20 mouse cellular contexts compared by ENCODE assay signal in the genomic region with DNA sequence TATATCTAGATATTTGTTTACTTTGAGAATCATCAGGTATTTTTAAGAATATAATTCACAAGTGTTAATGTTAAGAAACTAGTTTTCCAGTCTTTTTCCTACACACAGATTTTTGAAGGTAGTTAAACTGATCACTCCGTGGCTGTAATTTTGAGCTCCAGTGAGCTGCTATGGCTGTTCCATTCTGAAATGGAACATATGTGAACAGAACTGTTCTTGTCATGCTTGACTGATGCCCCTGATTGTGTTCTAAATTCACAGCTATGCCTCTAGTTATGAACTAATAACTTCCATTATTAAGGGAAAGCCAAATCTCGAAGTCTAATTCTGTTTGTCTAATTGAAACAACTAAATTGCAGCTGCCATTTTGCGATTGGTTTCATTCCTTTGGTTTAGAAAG.
"Had no signal": no experiment of that assay in that cellular context is flagged by ENCODE, and none has a peak within 500 bp of the region (broad histone marks: within the 10 kb centered on the region; RNA-seq: fewer than 3 reads in every experiment).

No protein-coding gene starts in this region.

- H3K27me3 ChIP-seq: liver, embryonic 13.5 days; liver, embryonic 15.5 days; lung, embryonic 15.5 days; megakaryocyte, embryonic 14.5 days; midbrain, embryonic 13.5 days; neural tube, embryonic 13.5 days had no signal

- H3K4me3 ChIP-seq: liver, embryonic 13.5 days; liver, embryonic 15.5 days; lung, embryonic 15.5 days; megakaryocyte, embryonic 14.5 days; midbrain, embryonic 13.5 days; neural tube, embryonic 13.5 days had no signal

- ATAC-seq: liver, postnatal 0 days; lung, postnatal 0 days; midbrain, embryonic 13.5 days; midbrain, embryonic 16.5 days had no signal

- DNase-seq: liver, embryonic 13.5 days; liver, postnatal 0 days; lung, adult 2 months; lung, postnatal 14 days; lung, postnatal 36 days; right cerebral cortex, postnatal 25 days; right cerebral cortex, postnatal 4 days; spleen, adult 18-20 months; thymus, adult 18-20 months; thymus, postnatal 14 days; thymus, postnatal 36 days had no signal

- H3K9me3 ChIP-seq: liver, embryonic 13.5 days; liver, embryonic 15.5 days; lung, embryonic 15.5 days; megakaryocyte, embryonic 14.5 days; midbrain, embryonic 13.5 days; neural tube, embryonic 13.5 days had no signal

- H3K4me1 ChIP-seq: liver, embryonic 13.5 days; liver, embryonic 15.5 days; lung, embryonic 15.5 days; megakaryocyte, embryonic 14.5 days; midbrain, embryonic 13.5 days; neural tube, embryonic 13.5 days had no signal

- H3K36me3 ChIP-seq: liver, embryonic 13.5 days; liver, embryonic 15.5 days; lung, embryonic 15.5 days; midbrain, embryonic 13.5 days; neural tube, embryonic 13.5 days had no signal

- H3K27ac ChIP-seq: liver, embryonic 13.5 days; liver, embryonic 15.5 days; lung, embryonic 15.5 days; macrophage; midbrain, embryonic 13.5 days; neural tube, embryonic 13.5 days had no signal

- H3K9ac ChIP-seq: liver, embryonic 13.5 days; liver, embryonic 15.5 days; liver, postnatal 0 days; lung, embryonic 15.5 days; midbrain, embryonic 13.5 days; neural tube, embryonic 13.5 days had no signal

- H3K4me2 ChIP-seq: liver, embryonic 13.5 days; liver, embryonic 15.5 days; lung, embryonic 15.5 days; midbrain, embryonic 11.5 days; midbrain, embryonic 13.5 days; neural tube, embryonic 13.5 days had no signal
